1 mouse cellular context compared by ENCODE assay signal in the genomic region with DNA sequence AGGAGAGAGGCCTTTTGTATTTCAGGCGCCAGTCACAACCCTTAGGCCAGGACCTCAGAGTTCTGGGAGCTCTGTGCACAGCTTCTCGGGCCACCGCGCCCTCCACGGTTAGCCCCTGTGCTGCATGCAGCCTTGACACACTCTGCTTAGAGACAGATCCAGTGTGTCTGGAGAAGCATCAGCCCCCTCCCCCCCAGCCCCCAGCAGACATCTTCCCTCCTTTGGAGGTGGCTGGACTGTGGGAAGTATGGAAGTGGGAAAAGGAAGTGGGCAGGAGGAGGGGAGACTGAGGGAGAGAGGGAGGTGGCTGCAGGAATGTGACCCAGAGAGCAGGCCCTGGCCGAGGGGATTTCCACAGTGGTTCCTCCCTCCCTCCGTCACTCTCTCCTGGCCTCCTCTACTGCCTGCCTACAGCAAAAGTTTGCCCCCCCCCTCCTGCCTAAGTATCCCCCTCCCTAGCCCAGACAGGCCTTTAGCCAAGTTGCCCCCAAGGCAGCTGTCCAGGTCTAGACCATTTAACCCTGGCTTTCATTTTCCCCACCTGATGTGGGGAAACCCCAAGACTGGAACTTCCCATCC.
A peak's percentile ranks its signal among the peaks of the same experiment; 100 is the strongest.
TF ChIP-seq lines count a peak whose summit lies in the region.

No protein-coding gene starts in this region.

TF ChIP-seq in CH12.LX, 34 proteins besides CTCF, POLR2A, EP300 and RAD21:
- no peak for TF ChIP-seq HCFC1 (IDR thresholded peaks at IDR 0.05; ENCODE audit: low read depth, low read length)
- no peak for TF ChIP-seq NELFE (IDR thresholded peaks at IDR 0.05; ENCODE audit: low read depth, low read length)
- no peak for TF ChIP-seq GABPA (IDR thresholded peaks at IDR 0.05; ENCODE audit: insufficient replicate concordance, low read depth, low read length)
- peak; percentile 87 for TF ChIP-seq MAZ (IDR thresholded peaks at IDR 0.05; ENCODE audit: low read depth, low read length)
- no peak for TF ChIP-seq MAX (IDR thresholded peaks at IDR 0.05; ENCODE audit: low read length)
- peak; percentile 79; the same call in 1 of the 2 replicates for TF ChIP-seq SIN3A (IDR thresholded peaks at IDR 0.05; ENCODE audit: low read length)
- TF ChIP-seq MXI1 (IDR thresholded peaks at IDR 0.05; ENCODE audit: low read depth, low read length): no peak
- TF ChIP-seq TBP (conservative IDR thresholded peaks at IDR 0.05; ENCODE audit: low read depth, low read length): peak; percentile 43; the same call in 1 of the 2 replicates
- peak; percentile 18 for TF ChIP-seq ELF1 (IDR thresholded peaks at IDR 0.05; ENCODE audit: low read depth, low read length)
- peak; percentile 60; the same call in 1 of the 2 replicates for TF ChIP-seq ETS1 (conservative IDR thresholded peaks at IDR 0.05; ENCODE audit: low read depth, low read length)
- TF ChIP-seq IRF4 (IDR thresholded peaks at IDR 0.05; ENCODE audit: low read depth, low read length): peak; percentile 40; the same call in 1 of the 2 replicates
